Mouse (Mus musculus) forebrain, postnatal 0 days (tissue): Measurements from ENCODE around the gene Gm5447. TPM values are rescaled to one million over a fixed set of nuclear protein-coding genes. Genes with fewer than 3 reads are reported as not detected.

ENCODE experiments used
- ATAC-seq: fragments of 200-750 bp; cut with Nextera tagmentation; 2 replicates; pipeline ENCODE4 v1.8.0; 2017; ENCODE audit warnings: mild to moderate bottlenecking, moderate library complexity
- DNase-seq: peaks from one replicate; pipeline ENCODE4 v3.0.0-alpha.2; 2015
- H3K27ac ChIP-seq: fragments of 300-500 bp; sonication (generic); 2 replicates; pipeline ENCODE4 v1.5.1; 2014; ENCODE audit warnings: low read depth, mild to moderate bottlenecking, antibody characterized with exemption, low read length, moderate library complexity, mixed read lengths
- H3K27me3 ChIP-seq: fragments of 300-500 bp; sonication (generic); 2 replicates; pipeline ENCODE4 v1.6.1; 2014; ENCODE audit warnings: mild to moderate bottlenecking, low read length, mixed read lengths; ENCODE audit not compliant: insufficient read depth
- H3K36me3 ChIP-seq: fragments of 300-500 bp; sonication (generic); 2 replicates; pipeline ENCODE4 v1.6.1; 2014; ENCODE audit warnings: mild to moderate bottlenecking, moderate library complexity; ENCODE audit not compliant: insufficient read depth
- H3K4me1 ChIP-seq: fragments of 300-500 bp; sonication (generic); 2 replicates; pipeline ENCODE4 v1.6.1; 2014; ENCODE audit warnings: antibody characterized with exemption; ENCODE audit not compliant: insufficient read depth
- H3K4me2 ChIP-seq: fragments of 300-500 bp; sonication (generic); 2 replicates; pipeline ENCODE4 v1.6.1; 2014; ENCODE audit warnings: low read depth, mild to moderate bottlenecking, moderate library complexity
- H3K4me3 ChIP-seq: fragments of 300-500 bp; sonication (generic); 2 replicates; pipeline ENCODE4 v1.5.1; 2014; ENCODE audit warnings: low read depth, low read length, mixed read lengths
- H3K9ac ChIP-seq: fragments of 300-500 bp; sonication (generic); 2 replicates; pipeline ENCODE4 v1.6.1; 2014; ENCODE audit warnings: mild to moderate bottlenecking
- H3K9me3 ChIP-seq: fragments of 300-500 bp; sonication (generic); 2 replicates; pipeline ENCODE4 v1.6.1; 2016; ENCODE audit warnings: low read length
- CTCF ChIP-seq: sonication (generic); IDR thresholded peaks from 2 replicates; pipeline ENCODE4 v1.5.1; 2016; ENCODE audit warnings: antibody characterized with exemption, control low read depth, low read depth
- WGBS: fragments of 180-500 bp; shearing (Covaris S2); extraction: QIAGEN DNeasy Blood & Tissue Kit; methylation state at CpG from one replicate; pipeline ENCODE4 v1.1.7; 2014; 5-methylcytosine and 5-hydroxymethylcytosine counted together
- polyA plus RNA-seq: library from polyadenylated mRNA; unstranded; fragments of >200 nt; fragmentation: Nextera tagmentation; extraction: Ambion mirVana; gene quantifications from 2 replicates; pipeline ENCODE4 v1.2.1, GENCODE M21; 2015
- total RNA-seq: library from RNA; depleted of rRNA; stranded (reverse); fragments of >200 nt; gene quantifications from 2 replicates; pipeline ENCODE4 v1.2.3, GENCODE M21; 2014; rRNA removed

The Gm5447 gene
- total and polyA plus RNA-seq, 2 experiments from 2014 or later, result 0.08 TPM; not detected in 1

DNA sequence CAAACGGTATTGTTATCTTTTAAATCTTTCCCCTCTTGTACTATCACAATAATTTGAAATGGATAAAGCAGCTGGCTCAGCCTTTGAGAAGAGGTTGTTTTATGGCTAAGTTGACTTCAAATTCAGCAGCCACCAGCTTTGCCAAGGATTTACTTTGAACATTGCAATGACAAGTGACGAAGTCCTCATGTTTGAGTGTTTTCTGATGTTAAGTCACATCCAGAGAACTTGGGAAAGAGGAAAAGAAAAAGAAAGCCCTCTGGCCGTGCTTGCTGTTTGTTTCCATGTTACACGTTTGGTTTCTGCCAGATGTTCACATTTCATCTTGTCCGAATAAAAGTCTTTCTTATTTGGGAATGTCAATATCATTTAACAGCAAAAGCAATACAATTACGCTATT, 47.9 kb downstream of the Gm5447 start:
- no peaks in the 10 kb centered on the region for H3K9me3 ChIP-seq
- H3K27ac ChIP-seq, result no peak overlapping the region
- no peak for TF ChIP-seq CTCF
- 78% methylated on average over 6 of the region's 6 CpGs for WGBS
- no peak for ATAC-seq
- no peaks in the 10 kb centered on the region for H3K4me1 ChIP-seq
- no peaks in the 10 kb centered on the region for H3K36me3 ChIP-seq
- no peak overlapping the region for H3K4me3 ChIP-seq
- no peak for DNase-seq
- no peak overlapping the region for H3K9ac ChIP-seq
- no peak overlapping the region for H3K4me2 ChIP-seq
- H3K27me3 ChIP-seq, result no peaks in the 10 kb centered on the region

DNA sequence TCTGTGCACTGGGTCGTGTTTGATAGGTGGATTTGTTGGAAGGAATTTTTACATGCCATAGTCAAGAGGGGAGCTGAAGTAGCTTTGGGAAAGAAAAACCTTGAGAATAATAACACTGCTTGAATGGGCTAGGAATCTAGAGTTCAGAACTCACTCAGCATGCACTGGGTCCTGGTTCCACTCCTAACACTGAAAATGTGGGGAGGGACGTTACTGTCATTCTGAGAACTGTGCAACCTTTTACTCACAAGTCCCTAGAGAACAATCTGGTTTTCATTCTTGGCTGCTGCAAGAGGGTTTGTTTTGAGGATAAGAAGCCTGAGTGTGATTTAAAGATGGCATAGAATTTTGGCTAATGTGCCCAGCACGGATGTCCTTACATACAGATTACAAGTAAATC, 49.7 kb downstream of the Gm5447 start:
- no peaks in the 10 kb centered on the region for H3K9me3 ChIP-seq
- H3K27ac ChIP-seq, result no peak overlapping the region
- no peaks in the 10 kb centered on the region for H3K36me3 ChIP-seq
- TF ChIP-seq CTCF, result no peak
- DNase-seq (no peak), ATAC-seq (no peak)
- H3K4me1 ChIP-seq, result no peaks in the 10 kb centered on the region
- no peak overlapping the region for H3K4me3 ChIP-seq
- H3K4me2 ChIP-seq, result no peak overlapping the region
- no peaks in the 10 kb centered on the region for H3K27me3 ChIP-seq
- 72% methylated on average over 3 of the region's 3 CpGs for WGBS
- no peak overlapping the region for H3K9ac ChIP-seq

Other genes with a start within 250 kb of the Gm5447 start
- 0.15 and 0.38 TPM in 2 replicates for gene Irf4, start 225.0 kb upstream of the Gm5447 start, total RNA-seq
- 0.02 and 0.04 TPM in 2 replicates for gene Irf4, start 225.0 kb upstream of the Gm5447 start, polyA plus RNA-seq
- gene Hus1b, start 26.4 kb upstream of the Gm5447 start, total RNA-seq, result 0.77 and 1.3 TPM in 2 replicates
- 0.13 TPM in 1 of 2 replicates, not detected in the other for gene Hus1b, start 26.4 kb upstream of the Gm5447 start, polyA plus RNA-seq
- gene Exoc2, start 111 bp upstream of the Gm5447 start, total RNA-seq, result 69.5 and 76.2 TPM in 2 replicates
- gene Exoc2, start 111 bp upstream of the Gm5447 start, polyA plus RNA-seq, result 37.6 and 44.0 TPM in 2 replicates